Mouse (Mus musculus): ENCODE data around the gene Rnf26. TPM values are rescaled to one million over a fixed set of nuclear protein-coding genes. Genes with fewer than 3 reads are reported as not detected.

Gene Rnf26
- polyA plus RNA-seq, 1 experiment from 2014 or later: 61.4 TPM

GRCm38 (mm10) chr9:44077266-44077910 lies 35.9 kb downstream of the Rnf26 start:
- Histone ChIP-seq H3K36me3 (ENCODE audit: control insufficient read depth, insufficient read depth, low read length) (no peaks in the 10 kb centered on the region), H3K4me1 (ENCODE audit: control insufficient read depth, insufficient read depth, low read length) (peaks cover 13% of the 10 kb centered on the region), H3K4me2 (ENCODE audit: low read depth, low read length) (no peak overlapping the region), H3K9me3 (ENCODE audit: control insufficient read depth, low read length) (no peaks in the 10 kb centered on the region), H3K9ac (ENCODE audit: low read depth, low read length) (no peak overlapping the region), H3K27ac (replicated peaks; ENCODE audit: low read depth, low read length) (no peak overlapping the region), H3K27me3 (replicated peaks; ENCODE audit: control insufficient read depth, insufficient read depth, low read length) (no peaks in the 10 kb centered on the region), H3K4me3 (ENCODE audit: low read depth, low read length) (no peak overlapping the region)
- DNase-seq (ENCODE audit: low spot score) (no peak), ATAC-seq (ENCODE audit: low read depth) (no peak)
- WGBS: 80% methylated on average over 11 of the region's 11 CpGs

GRCm38 (mm10) chr9:44076764-44077120 lies 36.6 kb downstream of the Rnf26 start:
- H3K9me3 ChIP-seq (ENCODE audit: control insufficient read depth, low read length): no peaks in the 10 kb centered on the region
- no peak overlapping the region for H3K9ac ChIP-seq (ENCODE audit: low read depth, low read length)
- H3K27ac ChIP-seq (replicated peaks; ENCODE audit: low read depth, low read length): no peak overlapping the region
- H3K27me3 ChIP-seq (replicated peaks; ENCODE audit: control insufficient read depth, insufficient read depth, low read length): no peaks in the 10 kb centered on the region
- DNase-seq (ENCODE audit: low spot score) (peak; percentile 77), ATAC-seq (ENCODE audit: low read depth) (peak; percentile 30; the same call in 1 of the 2 replicates)
- no peak overlapping the region for H3K4me2 ChIP-seq (ENCODE audit: low read depth, low read length)
- no peaks in the 10 kb centered on the region for H3K36me3 ChIP-seq (ENCODE audit: control insufficient read depth, insufficient read depth, low read length)
- peaks cover 20% of the 10 kb centered on the region for H3K4me1 ChIP-seq (ENCODE audit: control insufficient read depth, insufficient read depth, low read length)
- H3K4me3 ChIP-seq (ENCODE audit: low read depth, low read length): no peak overlapping the region
- WGBS: 12% methylated on average over 5 of the region's 5 CpGs

DNA sequence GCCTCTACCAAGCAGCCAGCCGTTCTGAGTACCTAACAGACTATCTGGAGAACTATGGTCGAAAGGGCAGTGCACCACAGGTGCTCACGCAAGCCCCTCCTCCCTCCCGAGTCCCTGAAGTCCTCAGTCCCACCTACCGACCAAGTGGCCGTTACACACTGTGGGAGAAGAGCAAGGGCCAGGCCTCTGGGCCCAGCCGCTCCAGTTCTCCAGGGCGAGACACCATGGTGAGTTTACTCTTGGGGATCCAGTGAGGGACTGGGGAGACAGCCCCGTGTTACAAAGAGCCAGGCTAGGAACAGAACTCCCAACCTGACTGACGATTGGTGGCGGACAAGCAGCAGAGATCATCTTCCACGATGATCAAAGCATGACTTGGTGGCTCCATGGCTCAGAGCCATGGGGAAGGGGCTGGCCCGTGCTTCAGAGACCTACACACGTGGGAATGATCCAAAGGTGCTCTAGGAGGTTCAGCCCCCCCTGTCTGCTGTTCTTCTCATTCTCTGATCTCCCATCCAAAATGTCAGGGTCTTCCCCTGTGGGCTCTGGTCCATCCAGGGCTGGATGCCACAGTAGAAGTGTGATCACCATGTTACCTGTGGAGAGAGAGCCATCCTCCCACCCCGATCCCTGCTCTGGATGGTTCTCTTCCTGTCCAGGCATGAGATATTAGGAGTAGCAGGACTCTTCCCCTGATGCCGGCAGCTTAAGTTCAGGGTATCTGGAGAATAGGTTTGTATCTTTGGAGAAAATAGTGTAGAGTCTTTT lies 37.1 kb downstream of the Rnf26 start:
- no peak for DNase-seq (ENCODE audit: low spot score)
- Histone ChIP-seq H3K9me3 (ENCODE audit: control insufficient read depth, low read length) (no peaks in the 10 kb centered on the region), H3K36me3 (ENCODE audit: control insufficient read depth, insufficient read depth, low read length) (no peaks in the 10 kb centered on the region), H3K27ac (replicated peaks; ENCODE audit: low read depth, low read length) (no peak overlapping the region), H3K9ac (ENCODE audit: low read depth, low read length) (no peak overlapping the region), H3K27me3 (replicated peaks; ENCODE audit: control insufficient read depth, insufficient read depth, low read length) (no peaks in the 10 kb centered on the region), H3K4me2 (ENCODE audit: low read depth, low read length) (no peak overlapping the region), H3K4me3 (ENCODE audit: low read depth, low read length) (no peak overlapping the region), H3K4me1 (ENCODE audit: control insufficient read depth, insufficient read depth, low read length) (peaks cover 20% of the 10 kb centered on the region)
- ATAC-seq (ENCODE audit: low read depth): no peak
- WGBS: 65% methylated on average over 16 of the region's 16 CpGs

- Histone ChIP-seq H3K27ac (replicated peaks; ENCODE audit: low read depth, low read length) (no peak overlapping the region), H3K4me3 (ENCODE audit: low read depth, low read length) (no peak overlapping the region), H3K4me2 (ENCODE audit: low read depth, low read length) (no peak overlapping the region), H3K9ac (ENCODE audit: low read depth, low read length) (no peak overlapping the region), H3K4me1 (ENCODE audit: control insufficient read depth, insufficient read depth, low read length) (peaks cover 20% of the 10 kb centered on the region), H3K27me3 (replicated peaks; ENCODE audit: control insufficient read depth, insufficient read depth, low read length) (no peaks in the 10 kb centered on the region), H3K9me3 (ENCODE audit: control insufficient read depth, low read length) (no peaks in the 10 kb centered on the region), H3K36me3 (ENCODE audit: control insufficient read depth, insufficient read depth, low read length) (no peaks in the 10 kb centered on the region)
- WGBS: 74% methylated on average over 24 of the region's 24 CpGs
- DNase-seq (ENCODE audit: low spot score) (no peak), ATAC-seq (ENCODE audit: low read depth) (no peak)
These were observed 37.9 kb downstream of the Rnf26 start for GRCm38 (mm10) chr9:44075276-44075995.

GRCm38 (mm10) chr9:44074395-44075275 lies 38.7 kb downstream of the Rnf26 start:
- H3K4me1 ChIP-seq (ENCODE audit: control insufficient read depth, insufficient read depth, low read length): peaks cover 24% of the 10 kb centered on the region
- no peak overlapping the region for H3K9ac ChIP-seq (ENCODE audit: low read depth, low read length)
- H3K4me3 ChIP-seq (ENCODE audit: low read depth, low read length): no peak overlapping the region
- 62% methylated on average over 9 of the region's 9 CpGs for WGBS
- H3K9me3 ChIP-seq (ENCODE audit: control insufficient read depth, low read length): no peaks in the 10 kb centered on the region
- DNase-seq (ENCODE audit: low spot score) (no peak), ATAC-seq (ENCODE audit: low read depth) (no peak)
- no peak overlapping the region for H3K4me2 ChIP-seq (ENCODE audit: low read depth, low read length)
- H3K27me3 ChIP-seq (replicated peaks; ENCODE audit: control insufficient read depth, insufficient read depth, low read length): no peaks in the 10 kb centered on the region
- H3K27ac ChIP-seq (replicated peaks; ENCODE audit: low read depth, low read length): no peak overlapping the region
- no peaks in the 10 kb centered on the region for H3K36me3 ChIP-seq (ENCODE audit: control insufficient read depth, insufficient read depth, low read length)

GRCm38 (mm10) chr9:44073115-44073514 lies 40.2 kb downstream of the Rnf26 start:
- Histone ChIP-seq H3K27me3 (replicated peaks; ENCODE audit: control insufficient read depth, insufficient read depth, low read length) (no peaks in the 10 kb centered on the region), H3K4me2 (ENCODE audit: low read depth, low read length) (no peak overlapping the region), H3K4me3 (ENCODE audit: low read depth, low read length) (no peak overlapping the region), H3K36me3 (ENCODE audit: control insufficient read depth, insufficient read depth, low read length) (no peaks in the 10 kb centered on the region), H3K27ac (replicated peaks; ENCODE audit: low read depth, low read length) (no peak overlapping the region), H3K9ac (ENCODE audit: low read depth, low read length) (no peak overlapping the region), H3K9me3 (ENCODE audit: control insufficient read depth, low read length) (no peaks in the 10 kb centered on the region), H3K4me1 (ENCODE audit: control insufficient read depth, insufficient read depth, low read length) (peaks cover 19% of the 10 kb centered on the region)
- WGBS: 71% methylated on average over 5 of the region's 5 CpGs
- DNase-seq (ENCODE audit: low spot score): no peak
- ATAC-seq (ENCODE audit: low read depth): no peak

DNA sequence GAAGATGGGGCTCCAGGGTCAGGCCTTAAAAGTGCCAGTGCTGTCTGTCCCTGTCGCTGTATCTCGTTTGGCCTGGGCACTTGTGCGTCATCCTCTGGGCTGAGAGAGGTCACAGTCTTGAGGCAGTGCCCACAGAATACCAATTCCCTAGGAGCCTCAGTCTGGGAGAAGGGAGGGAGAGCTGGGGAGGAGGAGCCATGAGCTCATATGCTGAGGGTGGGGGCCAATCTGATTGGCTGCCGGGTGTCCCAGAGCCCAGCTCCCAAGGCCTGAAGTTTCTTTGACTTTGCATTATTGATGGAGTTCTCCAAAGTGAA lies 40.8 kb downstream of the Rnf26 start:
- 33% methylated on average over 4 of the region's 4 CpGs for WGBS

DNA sequence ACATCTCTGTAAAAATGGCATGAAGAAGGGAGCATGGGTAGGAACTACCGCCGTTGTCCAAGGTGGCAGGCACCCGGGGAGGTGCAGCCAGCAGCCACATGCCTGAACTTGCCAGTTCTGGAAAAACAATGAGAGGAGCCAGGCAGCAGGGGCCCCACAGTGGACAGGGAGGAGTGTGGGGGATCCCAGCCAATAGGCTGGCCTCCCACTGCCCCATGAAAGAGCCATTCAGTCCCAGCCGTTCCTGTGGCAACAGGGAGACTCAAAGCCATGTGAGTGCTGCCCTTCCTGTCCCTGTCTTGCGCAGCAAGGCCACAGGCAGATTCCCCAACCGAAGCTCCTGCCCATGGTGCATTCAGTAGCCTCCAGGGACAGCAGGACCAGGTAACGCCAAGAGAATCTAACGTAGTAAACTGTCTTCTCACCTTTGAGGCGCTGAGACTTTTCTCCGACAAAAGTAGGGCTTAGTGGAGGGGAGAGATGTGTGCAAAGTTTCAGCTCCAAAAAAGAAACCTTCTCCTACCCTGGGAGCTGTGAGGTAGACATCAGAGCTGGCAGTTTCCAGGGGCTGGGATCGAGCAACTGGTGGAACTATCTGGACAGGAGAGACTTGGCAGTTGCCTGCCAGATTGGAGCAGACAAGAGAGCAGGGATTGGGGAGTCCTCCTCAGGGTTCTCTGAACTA lies 41.3 kb downstream of the Rnf26 start:
- 30% methylated on average over 11 of the region's 11 CpGs for WGBS
- H3K4me2 ChIP-seq (ENCODE audit: low read depth, low read length): peak overlapping the region; percentile 10; the same call in 1 of the 2 replicates
- H3K27ac ChIP-seq (replicated peaks; ENCODE audit: low read depth, low read length): no peak overlapping the region; the same call in 1 of the 2 replicates
- H3K4me1 ChIP-seq (ENCODE audit: control insufficient read depth, insufficient read depth, low read length): peaks cover 25% of the 10 kb centered on the region
- no peaks in the 10 kb centered on the region for H3K9me3 ChIP-seq (ENCODE audit: control insufficient read depth, low read length)
- H3K4me3 ChIP-seq (ENCODE audit: low read depth, low read length): no peak overlapping the region
- no peak overlapping the region for H3K9ac ChIP-seq (ENCODE audit: low read depth, low read length)
- H3K27me3 ChIP-seq (replicated peaks; ENCODE audit: control insufficient read depth, insufficient read depth, low read length): no peaks in the 10 kb centered on the region
- ATAC-seq (ENCODE audit: low read depth) (peak; percentile 48; the same call in 1 of the 2 replicates), DNase-seq (ENCODE audit: low spot score) (peak; percentile 68)
- no peaks in the 10 kb centered on the region for H3K36me3 ChIP-seq (ENCODE audit: control insufficient read depth, insufficient read depth, low read length)

More for the DNA sequence above, 40.8 kb downstream of the Rnf26 start:
- no peak overlapping the region; the same call in 1 of the 2 replicates for H3K27ac ChIP-seq (replicated peaks; ENCODE audit: low read depth, low read length)
- no peaks in the 10 kb centered on the region for H3K9me3 ChIP-seq (ENCODE audit: control insufficient read depth, low read length)
- no peak overlapping the region for H3K9ac ChIP-seq (ENCODE audit: low read depth, low read length)
- no peak for DNase-seq (ENCODE audit: low spot score)
- no peaks in the 10 kb centered on the region for H3K27me3 ChIP-seq (replicated peaks; ENCODE audit: control insufficient read depth, insufficient read depth, low read length)
- ATAC-seq (ENCODE audit: low read depth): no peak
- no peak overlapping the region for H3K4me3 ChIP-seq (ENCODE audit: low read depth, low read length)
- no peaks in the 10 kb centered on the region for H3K36me3 ChIP-seq (ENCODE audit: control insufficient read depth, insufficient read depth, low read length)
- peak overlapping the region; percentile 10; the same call in 1 of the 2 replicates for H3K4me2 ChIP-seq (ENCODE audit: low read depth, low read length)
- peaks cover 21% of the 10 kb centered on the region for H3K4me1 ChIP-seq (ENCODE audit: control insufficient read depth, insufficient read depth, low read length)
